Mouse (Mus musculus) kidney, adult 18-20 months (tissue): Measurements from ENCODE around the gene Fyn.
A peak's percentile ranks its signal among the peaks of the same experiment; 100 is the strongest.

Source experiments
- DNase-seq: peaks from one replicate; pipeline ENCODE4 v3.0.0; 2021

Fyn gene

GRCm38 (mm10) chr10:39450356-39450755 is 81.7 kb downstream of the Fyn start:
- no peak for DNase-seq

DNA sequence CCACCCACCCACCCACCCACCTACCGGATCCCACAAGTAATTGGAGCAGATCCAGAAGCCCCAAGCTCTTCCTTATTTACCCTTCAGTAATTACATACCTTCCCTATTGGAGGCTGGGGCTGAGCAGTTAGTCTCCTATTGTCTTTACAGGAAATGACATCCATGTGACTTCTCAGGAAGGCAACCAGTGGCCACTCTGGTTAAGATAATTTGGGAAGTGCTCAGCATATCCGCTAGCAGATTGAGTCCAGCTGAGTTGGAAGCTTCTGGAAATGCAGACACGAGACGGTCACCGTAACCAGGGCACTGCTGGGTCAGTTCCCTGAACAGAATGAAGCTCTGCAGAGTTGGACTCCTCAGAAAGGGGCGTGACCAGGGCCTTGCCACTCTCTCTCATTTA is 82.4 kb downstream of the Fyn start:
- DNase-seq, result no peak

- no peak for DNase-seq
These were observed 83.4 kb downstream of the Fyn start for GRCm38 (mm10) chr10:39451918-39452624.

- DNase-seq, result no peak
These were observed 86.7 kb downstream of the Fyn start for GRCm38 (mm10) chr10:39455344-39455743.

DNA sequence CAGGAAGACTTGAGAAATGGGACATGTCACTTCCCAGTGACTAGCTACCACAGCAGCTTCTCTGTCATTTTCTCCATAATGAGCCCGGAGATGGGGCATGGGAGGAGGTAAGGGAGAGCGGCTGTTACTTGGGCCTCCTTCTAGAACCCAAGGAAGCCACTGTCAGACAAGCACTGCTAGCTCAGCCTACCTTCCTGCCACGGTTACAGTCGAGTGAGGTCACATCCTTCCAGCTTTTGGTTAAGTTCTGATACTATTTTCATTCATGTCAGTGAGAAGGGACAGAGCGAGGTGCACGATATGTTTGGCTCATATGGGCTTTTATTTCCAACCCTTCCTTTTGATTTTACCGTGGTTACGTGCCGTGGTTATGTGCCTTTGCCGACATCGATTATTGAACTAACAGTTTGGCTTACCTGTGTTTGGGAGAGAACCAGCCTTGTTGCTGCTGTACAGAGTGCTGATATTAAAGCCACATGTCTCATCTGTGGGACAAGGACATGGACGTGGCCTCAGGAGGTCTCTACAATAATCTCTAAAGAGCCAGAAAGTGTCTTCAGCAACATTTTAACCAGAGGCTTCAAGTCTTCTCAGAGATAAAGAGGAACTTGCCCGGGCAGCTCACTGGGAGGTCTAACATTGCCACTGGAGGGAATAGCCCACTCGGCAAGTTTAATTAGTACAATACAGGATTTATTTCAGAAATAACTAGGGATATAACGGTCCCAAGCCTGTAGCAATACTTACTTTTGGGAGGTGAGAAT is 87.4 kb downstream of the Fyn start:
- no peak for DNase-seq

- no peak for DNase-seq
These were observed 88.1 kb downstream of the Fyn start for GRCm38 (mm10) chr10:39456776-39457175.

DNA sequence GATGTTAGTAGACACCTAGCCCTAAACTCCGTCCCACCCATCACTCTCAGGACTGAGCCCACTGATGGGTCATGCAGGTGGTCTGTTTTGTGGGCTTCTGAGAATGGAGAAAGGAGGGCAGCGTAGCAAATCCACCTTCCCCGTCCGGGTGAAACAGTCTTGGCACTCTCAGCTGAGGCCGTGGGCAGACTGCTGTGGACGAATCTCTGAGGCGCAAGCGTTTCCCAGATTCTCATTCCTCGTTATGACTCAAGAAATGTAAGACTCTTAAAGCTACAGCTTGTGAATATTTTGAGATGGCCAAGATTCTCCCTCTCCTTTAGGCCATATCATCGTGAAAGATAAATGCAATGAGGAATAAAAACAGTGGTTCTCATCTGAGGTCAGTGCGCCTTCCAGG is 88.6 kb downstream of the Fyn start:
- no peak for DNase-seq

GRCm38 (mm10) chr10:39458766-39459699 is 90.4 kb downstream of the Fyn start:
- no peak for DNase-seq

DNA sequence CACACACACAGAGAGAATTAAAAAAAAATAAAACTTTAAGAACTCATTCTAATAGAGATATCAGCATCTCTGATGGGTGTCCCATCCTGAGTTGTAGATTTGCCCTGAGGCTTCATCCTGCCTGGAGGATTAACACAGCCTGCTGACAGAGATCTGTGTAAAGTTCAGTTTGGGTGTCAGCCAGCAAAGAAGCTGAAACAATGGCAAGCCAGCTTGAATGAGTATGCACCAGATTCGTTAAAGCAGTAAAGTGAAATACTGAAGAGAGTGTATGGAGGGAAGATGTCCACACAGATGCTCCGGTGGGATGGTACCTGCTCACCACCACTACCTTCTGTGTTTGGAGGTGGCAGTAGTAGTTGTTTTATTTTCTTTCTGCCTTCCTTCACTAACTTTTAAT is 92.0 kb downstream of the Fyn start:
- no peak for DNase-seq

GRCm38 (mm10) chr10:39461909-39462308 is 93.3 kb downstream of the Fyn start:
- no peak for DNase-seq

DNA sequence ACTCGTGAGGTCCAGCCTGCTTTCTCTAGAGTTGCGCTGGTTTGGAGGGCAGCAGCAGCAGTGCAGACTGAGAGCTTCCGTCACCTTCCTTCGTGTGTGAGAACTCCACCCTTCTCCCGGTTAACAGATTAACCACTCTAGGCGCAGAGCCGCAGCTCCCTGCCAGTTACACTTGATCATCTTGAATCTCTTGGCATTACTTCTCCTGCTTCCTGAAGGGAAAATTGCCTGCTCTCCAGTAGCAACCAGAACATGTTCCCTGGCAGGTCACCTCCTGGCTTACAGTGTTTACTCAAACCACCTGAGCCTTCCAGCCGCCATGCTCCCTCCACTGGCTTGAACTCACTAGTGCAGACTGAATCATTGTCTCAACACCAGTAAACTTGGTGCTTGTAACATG is 94.1 kb downstream of the Fyn start:
- DNase-seq, result peak; percentile 20

GRCm38 (mm10) chr10:39464383-39464782 is 95.7 kb downstream of the Fyn start:
- no peak for DNase-seq

GRCm38 (mm10) chr10:39467317-39467716 is 98.7 kb downstream of the Fyn start:
- DNase-seq, result peak; percentile 29

- DNase-seq, result no peak
These were observed 99.2 kb downstream of the Fyn start for GRCm38 (mm10) chr10:39467821-39468220.

- DNase-seq, result no peak
These were observed 99.9 kb downstream of the Fyn start for GRCm38 (mm10) chr10:39468576-39468975.

- DNase-seq, result no peak
These were observed 100.7 kb downstream of the Fyn start for GRCm38 (mm10) chr10:39469341-39469740.

GRCm38 (mm10) chr10:39470321-39470720 is 101.7 kb downstream of the Fyn start:
- no peak for DNase-seq

GRCm38 (mm10) chr10:39471040-39471713 is 102.5 kb downstream of the Fyn start:
- DNase-seq, result no peak

DNA sequence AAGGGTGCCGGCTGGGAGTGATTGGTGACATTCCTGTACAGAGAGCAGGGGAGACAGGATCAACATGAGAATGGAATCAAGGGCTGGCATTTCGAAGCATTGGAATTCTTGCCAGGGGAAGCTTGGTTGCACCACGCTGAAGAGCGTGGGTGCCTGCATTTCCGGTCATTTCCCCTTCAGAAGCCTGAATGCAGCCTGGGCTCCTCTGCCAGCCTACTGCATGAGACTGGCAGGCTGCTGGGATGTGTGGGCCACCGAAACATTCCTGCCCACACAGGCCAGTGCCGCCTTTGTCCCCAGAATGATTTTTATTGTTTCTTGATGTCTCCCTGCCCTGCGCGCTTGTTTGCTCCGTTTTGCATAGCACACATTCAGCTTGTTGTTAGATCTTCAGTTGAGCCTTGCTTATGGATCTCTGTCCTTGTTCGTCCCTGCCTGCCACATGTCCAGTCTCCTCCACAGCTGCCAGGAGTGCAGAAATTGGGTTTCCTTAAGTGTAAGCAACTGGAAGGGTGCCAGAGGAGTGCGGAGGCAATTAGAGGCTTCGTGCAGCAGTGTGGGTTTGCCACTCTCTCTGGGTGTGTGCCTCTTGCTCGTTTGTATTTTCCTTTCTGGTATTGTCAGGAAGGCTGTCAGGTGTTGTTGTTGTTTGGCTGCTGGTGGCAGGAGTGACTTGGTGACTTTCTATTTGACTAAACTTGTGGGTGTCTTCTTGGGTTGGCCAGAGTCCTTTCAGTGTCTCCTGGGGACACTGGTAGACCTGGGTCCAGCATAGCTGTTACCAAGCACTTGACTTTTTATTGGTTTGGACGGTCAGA is 103.3 kb downstream of the Fyn start:
- DNase-seq, result peak; percentile 21

DNA sequence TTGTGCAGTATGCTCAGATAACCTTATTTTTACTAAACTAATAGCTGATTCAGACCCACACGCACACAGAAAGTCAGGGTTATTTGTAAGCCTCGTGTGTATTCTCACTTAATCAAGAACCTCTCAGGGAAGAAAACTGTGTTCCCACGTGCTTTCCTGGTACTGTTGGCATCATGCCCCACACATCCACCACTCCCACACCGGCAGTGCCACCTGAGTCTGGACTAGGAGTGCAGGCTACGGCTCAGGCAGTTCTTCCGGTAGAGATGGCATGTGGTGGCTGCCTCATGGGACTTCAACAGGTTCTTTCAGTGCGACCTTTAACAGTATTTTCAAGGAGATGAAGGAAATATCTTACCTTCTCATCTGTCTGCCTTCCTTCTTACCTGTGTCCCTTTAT is 104.3 kb downstream of the Fyn start:
- no peak for DNase-seq

- no peak for DNase-seq
These were observed 110.7 kb downstream of the Fyn start for GRCm38 (mm10) chr10:39479361-39479760.

- DNase-seq, result no peak
These were observed 115.7 kb downstream of the Fyn start for GRCm38 (mm10) chr10:39484382-39484826.
